In the genomic region with DNA sequence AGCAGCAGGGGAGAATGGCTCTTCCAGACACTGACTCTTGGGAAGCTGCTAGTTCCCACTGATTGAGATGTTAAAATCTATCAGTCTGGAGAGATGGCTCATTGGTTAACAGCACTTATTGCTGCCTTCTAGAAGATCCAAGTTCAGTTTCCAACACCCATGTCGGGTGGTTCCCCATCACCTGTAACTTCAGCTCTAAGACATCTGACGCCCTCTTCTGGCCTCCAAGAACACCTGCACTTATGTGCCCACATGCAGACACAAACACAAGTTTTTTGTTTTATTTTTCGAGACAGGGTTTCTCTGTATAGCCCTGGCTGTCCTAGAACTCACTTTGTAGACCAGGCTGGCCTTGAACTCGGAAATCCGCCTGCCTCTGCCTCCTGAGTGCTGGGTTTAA, we compare ENCODE assay signal across 9 mouse cellular contexts. TPM values are rescaled to one million over a fixed set of nuclear protein-coding genes. Genes with fewer than 3 reads are reported as not detected.
A peak's percentile ranks its signal among the peaks of the same experiment; 100 is the strongest.
DNase-seq lines count a peak whose midpoint lies in the region; ATAC-seq and TF ChIP-seq lines count a peak whose summit lies in the region.
"Not testable (repeated sequence)": the region's sequence is repeated elsewhere in the genome, so short reads cannot be mapped to it uniquely, and the experiment has no call there.
"Had no signal": no experiment of that assay in that cellular context is flagged by ENCODE, and none has a peak within 500 bp of the region (broad histone marks: within the 10 kb centered on the region; RNA-seq: fewer than 3 reads in every experiment).

No protein-coding gene starts in this region.

- intact Hi-C loops in left cerebral cortex, adult 2 months (cut with DNase I) = not testable (repeated sequence)

- H3K4me3 ChIP-seq in ES-Bruce4 (ENCODE audit: low read depth, low read length); forebrain, postnatal 0 days (ENCODE audit: low read depth, low read length); left cerebral cortex, adult 2 months; lung, embryonic 14.5 days (ENCODE audit: low read depth, low read length): not testable (repeated sequence)

- WGBS in forebrain, postnatal 0 days = 86% methylated on average over 5 of the region's 5 CpGs
- 72% methylated on average over 5 of the region's 5 CpGs for WGBS in lung, embryonic 14.5 days

- not testable (repeated sequence) for TF ChIP-seq EP300 in ES-Bruce4 (IDR thresholded peaks at IDR 0.05; ENCODE audit: insufficient read depth, low read depth, low read length)

- ATAC-seq in forebrain, postnatal 0 days; lung, embryonic 14.5 days (ENCODE audit: insufficient read depth): not testable (repeated sequence)

- DNase-seq in 3T3-L1 (ENCODE audit: low read depth, low spot score) = peak; percentile 12
- DNase-seq in R1 (ENCODE audit: low read depth, low spot score) = peak; percentile 73
- DNase-seq in forebrain, postnatal 0 days; left cerebral cortex, adult 2 months (ENCODE audit: extremely low spot score in 1 of 2, low spot score in 2 of 2); lung, embryonic 14.5 days: not testable (repeated sequence)
- DNase-seq in induced T-regulatory cell, adult 2 months (ENCODE audit: low read depth) = peak; percentile 26
- peak; percentile 14 for DNase-seq in thymus, postnatal 4 days

- TF ChIP-seq POLR2A in ES-Bruce4 (IDR thresholded peaks at IDR 0.05; ENCODE audit: insufficient read depth, low read length) = not testable (repeated sequence)

- H3K36me3 ChIP-seq in ES-Bruce4 (ENCODE audit: control insufficient read depth, insufficient read depth, low read length, poor library complexity, severe bottlenecking); forebrain, postnatal 0 days (ENCODE audit: insufficient read depth); lung, embryonic 14.5 days (ENCODE audit: insufficient read depth): not testable (repeated sequence)

- not testable (repeated sequence) for H3K27ac ChIP-seq in ES-Bruce4 (ENCODE audit: insufficient read depth, low read length); forebrain, postnatal 0 days (ENCODE audit: low read depth, low read length); left cerebral cortex, adult 2 months; lung, embryonic 14.5 days (ENCODE audit: low read depth)

- H3K27me3 ChIP-seq in ES-Bruce4 (ENCODE audit: control insufficient read depth, insufficient read depth, low read length, poor library complexity, severe bottlenecking); forebrain, postnatal 0 days (ENCODE audit: insufficient read depth, low read length); lung, embryonic 14.5 days (ENCODE audit: insufficient read depth, low read length): not testable (repeated sequence)

- TF ChIP-seq CTCF in ES-Bruce4 (IDR thresholded peaks at IDR 0.05; ENCODE audit: low read depth, low read length) = peak; percentile 59
- TF ChIP-seq CTCF in forebrain, postnatal 0 days (IDR thresholded peaks at IDR 0.05; ENCODE audit: low read depth) = 0 out of 2 replicates have a peak, but pooled peaks have one; percentile 8
- TF ChIP-seq CTCF in left cerebral cortex, adult 2 months (IDR thresholded peaks at IDR 0.05) = peak; percentile 13
- peak; percentile 23 for TF ChIP-seq CTCF in lung, embryonic 14.5 days (IDR thresholded peaks at IDR 0.05; ENCODE audit: low read depth)

- peaks cover 11% of the 10 kb centered on the region for H3K4me1 ChIP-seq in ES-Bruce4 (ENCODE audit: control insufficient read depth, insufficient read depth, low read length)
- not testable (repeated sequence) for H3K4me1 ChIP-seq in forebrain, postnatal 0 days (ENCODE audit: insufficient read depth); lung, embryonic 14.5 days (ENCODE audit: insufficient read depth)

- H3K9ac ChIP-seq in ES-Bruce4 (ENCODE audit: low read depth, poor library complexity, severe bottlenecking); forebrain, postnatal 0 days; lung, embryonic 14.5 days: not testable (repeated sequence)

- not testable (repeated sequence) for H3K9me3 ChIP-seq in ES-Bruce4 (replicated peaks; ENCODE audit: control insufficient read depth, insufficient read depth, low read length, poor library complexity, severe bottlenecking); forebrain, postnatal 0 days (ENCODE audit: low read length); lung, embryonic 14.5 days (ENCODE audit: low read depth, low read length)

- not testable (repeated sequence) for H3K4me2 ChIP-seq in forebrain, postnatal 0 days (ENCODE audit: low read depth); lung, embryonic 14.5 days

RNA-seq across cellular contexts. Expression of a gene that starts 57.8 kb away (rescaled TPM):
- 6.5 and 11.2 TPM in 2 replicates for polyA plus RNA-seq in ES-Bruce4 (2011; ENCODE audit: insufficient read depth, insufficient read length, low read depth, missing spikeins)
- total RNA-seq in forebrain, postnatal 0 days (2014; rRNA removed) = 32.8 and 39.1 TPM in 2 replicates
- 17.3 and 24.1 TPM in 2 replicates for polyA plus RNA-seq in forebrain, postnatal 0 days (2015; fragmentation: Nextera tagmentation; extraction: Ambion mirVana)
- 10 to 100 TPM; 17.7 to 18.4 TPM for total RNA-seq in left cerebral cortex, adult 2 months (2021)
- 2.2 and 2.7 TPM in 2 replicates for polyA plus RNA-seq in lung, embryonic 14.5 days (2014; fragmentation: Nextera tagmentation; extraction: Ambion mirVana)
- total RNA-seq: neutrophil, adult 5-6 weeks had no signal

Comparison
In these comparisons a context has a peak if more than half of its experiments do, and no peak if none do; other contexts are left out.
1. CTCF ChIP-seq: peak in every context shown above with its lines; median percentile 59 in ES-Bruce4; 23 in lung, embryonic 14.5 days; 13 in left cerebral cortex, adult 2 months; 8 in forebrain, postnatal 0 days.